8 mouse cellular contexts compared by ENCODE assay signal in genomic region chr1:155415421-155415820, GRCm38 (mm10). TPM values are rescaled to one million over a fixed set of nuclear protein-coding genes. Genes with fewer than 3 reads are reported as not detected.
A peak's percentile ranks its signal among the peaks of the same experiment; 100 is the strongest.
DNase-seq lines count a peak whose midpoint lies in the region; ATAC-seq and TF ChIP-seq lines count a peak whose summit lies in the region.

No protein-coding gene starts in this region.

- WGBS in kidney, embryonic 14.5 days = 23% methylated on average over 4 of the region's 4 CpGs
- WGBS in kidney, adult 2 months = 34% methylated on average over 4 of the region's 4 CpGs
- WGBS in embryonic facial prominence, embryonic 13.5 days = 74% methylated on average over 4 of the region's 4 CpGs
- WGBS in hindbrain, embryonic 11.5 days = 71% methylated on average over 4 of the region's 4 CpGs
- 38% methylated on average over 4 of the region's 4 CpGs for WGBS in midbrain, embryonic 14.5 days

- H3K27ac ChIP-seq in kidney, embryonic 14.5 days (ENCODE audit: low read depth, low read length) = no peak overlapping the region
- H3K27ac ChIP-seq in kidney, adult 2 months (ENCODE audit: insufficient read depth, low read depth, low read length) = no peak overlapping the region
- H3K27ac ChIP-seq in embryonic facial prominence, embryonic 13.5 days = no peak overlapping the region
- H3K27ac ChIP-seq in hindbrain, embryonic 11.5 days (ENCODE audit: low read depth, low read length) = no peak overlapping the region
- peak overlapping the region; percentile 62 for H3K27ac ChIP-seq in midbrain, embryonic 14.5 days (replicated peaks; ENCODE audit: low read depth, low read length)

- 0 out of 2 replicates have a peak, but pooled peaks cover 4% of the 10 kb centered on the region for H3K4me1 ChIP-seq in kidney, embryonic 14.5 days (ENCODE audit: control insufficient read depth, insufficient read depth, low read length)
- peaks cover 3% of the 10 kb centered on the region; the same call in 1 of the 2 replicates for H3K4me1 ChIP-seq in kidney, adult 2 months (ENCODE audit: control insufficient read depth, insufficient read depth, low read length)
- H3K4me1 ChIP-seq in embryonic facial prominence, embryonic 13.5 days = no peaks in the 10 kb centered on the region
- H3K4me1 ChIP-seq in hindbrain, embryonic 11.5 days (replicated peaks; ENCODE audit: control insufficient read depth, insufficient read depth, low read length) = no peaks in the 10 kb centered on the region
- H3K4me1 ChIP-seq in midbrain, embryonic 14.5 days (ENCODE audit: control insufficient read depth, insufficient read depth, low read length) = 0 out of 2 replicates have a peak, but pooled peaks cover 3% of the 10 kb centered on the region

- H3K27me3 ChIP-seq in kidney, embryonic 14.5 days (ENCODE audit: control insufficient read depth, insufficient read depth, low read length) = no peaks in the 10 kb centered on the region
- no peaks in the 10 kb centered on the region for H3K27me3 ChIP-seq in kidney, adult 2 months (replicated peaks; ENCODE audit: control insufficient read depth, insufficient read depth, low read length)
- H3K27me3 ChIP-seq in embryonic facial prominence, embryonic 13.5 days = no peaks in the 10 kb centered on the region
- H3K27me3 ChIP-seq in hindbrain, embryonic 11.5 days (ENCODE audit: control insufficient read depth, insufficient read depth, low read length) = no peaks in the 10 kb centered on the region
- no peaks in the 10 kb centered on the region for H3K27me3 ChIP-seq in midbrain, embryonic 14.5 days (ENCODE audit: control insufficient read depth, insufficient read depth, low read length)

- no peak for ATAC-seq in kidney, embryonic 14.5 days (ENCODE audit: low FRiP score, low TSS enrichment)
- ATAC-seq in embryonic facial prominence, embryonic 13.5 days (ENCODE audit: insufficient number of reproducible peaks, insufficient read depth, low FRiP score, low TSS enrichment, low read depth) = no peak
- ATAC-seq in hindbrain, embryonic 11.5 days (ENCODE audit: low FRiP score) = no peak
- no peak for ATAC-seq in midbrain, embryonic 14.5 days (ENCODE audit: low FRiP score, low TSS enrichment)
- no peak for ATAC-seq in erythroid progenitor cell, adult 5-6 weeks (replicated peaks; ENCODE audit: low FRiP score, poor library complexity, severe bottlenecking)

- TF ChIP-seq CTCF in kidney, adult 2 months (conservative IDR thresholded peaks at IDR 0.05; ENCODE audit: insufficient read depth, insufficient read length, low read depth, low read length) = no peak

- H3K9me3 ChIP-seq in kidney, embryonic 14.5 days (ENCODE audit: control insufficient read depth, low read length) = no peaks in the 10 kb centered on the region
- H3K9me3 ChIP-seq in embryonic facial prominence, embryonic 13.5 days = no peaks in the 10 kb centered on the region
- H3K9me3 ChIP-seq in hindbrain, embryonic 11.5 days (ENCODE audit: control insufficient read depth, low read length) = no peaks in the 10 kb centered on the region
- no peaks in the 10 kb centered on the region for H3K9me3 ChIP-seq in midbrain, embryonic 14.5 days (ENCODE audit: control insufficient read depth, low read length)

- no peak for DNase-seq in kidney, adult 2 months
- no peak for DNase-seq in hindbrain, embryonic 11.5 days (ENCODE audit: low spot score)
- DNase-seq in midbrain, embryonic 14.5 days = peak; percentile 71
- DNase-seq in thymus, postnatal 25 days = no peak
- DNase-seq in right cerebral cortex, postnatal 25 days = no peak

- H3K4me2 ChIP-seq in kidney, embryonic 14.5 days (replicated peaks; ENCODE audit: low read depth, low read length) = peak overlapping the region; percentile 1; the same call in 1 of the 2 replicates
- peak overlapping the region; percentile 1; the same call in 1 of the 2 replicates for H3K4me2 ChIP-seq in embryonic facial prominence, embryonic 13.5 days
- H3K4me2 ChIP-seq in hindbrain, embryonic 11.5 days (replicated peaks; ENCODE audit: low read depth, low read length) = no peak overlapping the region
- H3K4me2 ChIP-seq in midbrain, embryonic 14.5 days (ENCODE audit: low read length) = peak overlapping the region; percentile 58

- no peak for TF ChIP-seq POLR2A in kidney, adult 2 months (IDR thresholded peaks at IDR 0.05; ENCODE audit: low read depth, low read length)

- H3K36me3 ChIP-seq in kidney, embryonic 14.5 days (ENCODE audit: control insufficient read depth, insufficient read depth, low read length) = no peaks in the 10 kb centered on the region
- H3K36me3 ChIP-seq in kidney, adult 2 months (ENCODE audit: control insufficient read depth, insufficient read depth, low read length) = no peaks in the 10 kb centered on the region; the same call in 1 of the 2 replicates
- no peaks in the 10 kb centered on the region for H3K36me3 ChIP-seq in embryonic facial prominence, embryonic 13.5 days
- H3K36me3 ChIP-seq in hindbrain, embryonic 11.5 days (ENCODE audit: control insufficient read depth, insufficient read depth, low read length) = no peaks in the 10 kb centered on the region
- no peaks in the 10 kb centered on the region for H3K36me3 ChIP-seq in midbrain, embryonic 14.5 days (ENCODE audit: control insufficient read depth, insufficient read depth, low read length)

- no peak overlapping the region for H3K9ac ChIP-seq in kidney, embryonic 14.5 days (ENCODE audit: low read depth, low read length)
- H3K9ac ChIP-seq in embryonic facial prominence, embryonic 13.5 days = no peak overlapping the region
- H3K9ac ChIP-seq in hindbrain, embryonic 11.5 days (ENCODE audit: low read depth, low read length) = no peak overlapping the region
- H3K9ac ChIP-seq in midbrain, embryonic 14.5 days (replicated peaks; ENCODE audit: low read length) = peak overlapping the region; percentile 94

- no peak overlapping the region for H3K4me3 ChIP-seq in kidney, embryonic 14.5 days (ENCODE audit: low read length)
- no peak overlapping the region for H3K4me3 ChIP-seq in kidney, adult 2 months (ENCODE audit: insufficient read depth, low read depth, low read length)
- no peak overlapping the region for H3K4me3 ChIP-seq in embryonic facial prominence, embryonic 13.5 days
- peak overlapping the region; percentile 8; the same call in 1 of the 2 replicates for H3K4me3 ChIP-seq in hindbrain, embryonic 11.5 days (ENCODE audit: low read depth, low read length)
- peak overlapping the region; percentile 86 for H3K4me3 ChIP-seq in midbrain, embryonic 14.5 days (replicated peaks; ENCODE audit: low read depth, low read length)

RNA-seq across cellular contexts. Expression of gene Xpr1, which starts 1.8 kb away (rescaled TPM):
- polyA plus RNA-seq in kidney, embryonic 14.5 days (2014; fragmentation: Nextera tagmentation; extraction: Ambion mirVana) = 10.4 and 12.6 TPM in 2 replicates
- polyA plus RNA-seq in kidney, adult 2 months (2012; rRNA removed) = 18.2 and 21.8 TPM in 2 replicates
- polyA plus RNA-seq in embryonic facial prominence, embryonic 13.5 days (2015; fragmentation: Nextera tagmentation; extraction: Ambion mirVana) = 7.6 and 9.1 TPM in 2 replicates
- polyA plus RNA-seq in hindbrain, embryonic 11.5 days (2014; fragmentation: Nextera tagmentation; extraction: Ambion mirVana) = 15.2 and 29.3 TPM in 2 replicates
- 61.3 and 83.0 TPM in 2 replicates for polyA plus RNA-seq in midbrain, embryonic 14.5 days (2014; fragmentation: Nextera tagmentation; extraction: Ambion mirVana)
- 31.0 and 38.1 TPM in 2 replicates for total RNA-seq in erythroid progenitor cell, adult 5-6 weeks (2015; ENCODE audit: low replicate concordance)
- total RNA-seq in erythroid progenitor cell, adult 5-6 weeks (2017; ENCODE audit: low replicate concordance) = 15.9 and 28.3 TPM in 2 replicates

Comparison
In these comparisons a context has a peak if more than half of its experiments do, and no peak if none do; other contexts are left out.
1. H3K4me3 ChIP-seq: peak in hindbrain, embryonic 11.5 days (single experiment) and midbrain, embryonic 14.5 days (single experiment); none in kidney, embryonic 14.5 days (single experiment), kidney, adult 2 months (single experiment) and embryonic facial prominence, embryonic 13.5 days (single experiment).